10 mouse cellular contexts compared by ENCODE assay signal in genomic region chr2:25403994-25404393, GRCm38 (mm10). TPM values are rescaled to one million over a fixed set of nuclear protein-coding genes. Genes with fewer than 3 reads are reported as not detected.
A peak's percentile ranks its signal among the peaks of the same experiment; 100 is the strongest.
DNase-seq lines count a peak whose midpoint lies in the region; ATAC-seq lines count a peak whose summit lies in the region.
"Had no signal": no experiment of that assay in that cellular context is flagged by ENCODE, and none has a peak within 500 bp of the region (broad histone marks: within the 10 kb centered on the region; RNA-seq: fewer than 3 reads in every experiment).

No protein-coding gene starts in this region.

- no peak for DNase-seq in kidney, postnatal 10 days
- no peak for DNase-seq in ovary, postnatal 14 days (ENCODE audit: low spot score)
- DNase-seq in spleen, adult 12 weeks (ENCODE audit: low spot score): no peak
- DNase-seq: adrenal gland, postnatal 25 days; embryo, embryonic 11 days; heart, adult 2 months had no signal

- H3K9ac ChIP-seq in kidney, embryonic 14.5 days (ENCODE audit: low read depth, low read length): no peak overlapping the region
- no peak overlapping the region for H3K9ac ChIP-seq in embryonic facial prominence, embryonic 15.5 days
- H3K9ac ChIP-seq in hindbrain, embryonic 15.5 days: peak overlapping the region; percentile 100
- H3K9ac ChIP-seq in neural tube, embryonic 15.5 days (replicated peaks): peak overlapping the region; percentile 99

- no peaks in the 10 kb centered on the region for H3K4me1 ChIP-seq in kidney, embryonic 14.5 days (ENCODE audit: control insufficient read depth, insufficient read depth, low read length)
- peaks cover 24% of the 10 kb centered on the region for H3K4me1 ChIP-seq in embryonic facial prominence, embryonic 15.5 days
- H3K4me1 ChIP-seq in hindbrain, embryonic 15.5 days (replicated peaks): peaks cover 37% of the 10 kb centered on the region
- H3K4me1 ChIP-seq in neural tube, embryonic 15.5 days: peaks cover 42% of the 10 kb centered on the region

- H3K4me3 ChIP-seq in kidney, embryonic 14.5 days (ENCODE audit: low read length): no peak overlapping the region; the same call in 1 of the 2 replicates
- peak overlapping the region; percentile 71 for H3K4me3 ChIP-seq in embryonic facial prominence, embryonic 15.5 days (replicated peaks)
- H3K4me3 ChIP-seq in hindbrain, embryonic 15.5 days: peak overlapping the region; percentile 76
- H3K4me3 ChIP-seq in neural tube, embryonic 15.5 days (replicated peaks): peak overlapping the region; percentile 74

- H3K4me2 ChIP-seq in kidney, embryonic 14.5 days (replicated peaks; ENCODE audit: low read depth, low read length): peak overlapping the region; percentile 85; the same call in 1 of the 2 replicates
- H3K4me2 ChIP-seq in embryonic facial prominence, embryonic 15.5 days (replicated peaks): peak overlapping the region; percentile 85
- peak overlapping the region; percentile 77 for H3K4me2 ChIP-seq in hindbrain, embryonic 15.5 days
- H3K4me2 ChIP-seq in neural tube, embryonic 15.5 days: peak overlapping the region; percentile 74

- no peaks in the 10 kb centered on the region for H3K9me3 ChIP-seq in kidney, embryonic 14.5 days (ENCODE audit: control insufficient read depth, low read length)
- H3K9me3 ChIP-seq in embryonic facial prominence, embryonic 15.5 days (replicated peaks): no peaks in the 10 kb centered on the region
- no peaks in the 10 kb centered on the region for H3K9me3 ChIP-seq in hindbrain, embryonic 15.5 days
- H3K9me3 ChIP-seq in neural tube, embryonic 15.5 days (replicated peaks): no peaks in the 10 kb centered on the region

- 82% methylated on average over 4 of the region's 4 CpGs for WGBS in kidney, embryonic 14.5 days
- WGBS in embryonic facial prominence, embryonic 15.5 days: 82% methylated on average over 4 of the region's 4 CpGs
- 88% methylated on average over 4 of the region's 4 CpGs for WGBS in hindbrain, embryonic 15.5 days
- WGBS in neural tube, embryonic 15.5 days: 84% methylated on average over 4 of the region's 4 CpGs

- no peak overlapping the region for H3K27ac ChIP-seq in kidney, embryonic 14.5 days (ENCODE audit: low read depth, low read length)
- no peak overlapping the region for H3K27ac ChIP-seq in embryonic facial prominence, embryonic 15.5 days (replicated peaks)
- H3K27ac ChIP-seq in hindbrain, embryonic 15.5 days (replicated peaks): 0 out of 2 replicates have a peak overlapping the region, but pooled peaks have one; percentile 5
- H3K27ac ChIP-seq in neural tube, embryonic 15.5 days (replicated peaks): 0 out of 2 replicates have a peak overlapping the region, but pooled peaks have one; percentile 87

- H3K27me3 ChIP-seq in kidney, embryonic 14.5 days (ENCODE audit: control insufficient read depth, insufficient read depth, low read length): peaks cover 39% of the 10 kb centered on the region
- peaks cover 61% of the 10 kb centered on the region for H3K27me3 ChIP-seq in embryonic facial prominence, embryonic 15.5 days
- H3K27me3 ChIP-seq in hindbrain, embryonic 15.5 days: peaks cover 12% of the 10 kb centered on the region
- H3K27me3 ChIP-seq in neural tube, embryonic 15.5 days (replicated peaks): peaks cover 11% of the 10 kb centered on the region

- no peaks in the 10 kb centered on the region for H3K36me3 ChIP-seq in kidney, embryonic 14.5 days (ENCODE audit: control insufficient read depth, insufficient read depth, low read length)
- H3K36me3 ChIP-seq in embryonic facial prominence, embryonic 15.5 days: peaks cover 6% of the 10 kb centered on the region; the same call in 1 of the 2 replicates
- H3K36me3 ChIP-seq in hindbrain, embryonic 15.5 days: peaks cover 19% of the 10 kb centered on the region
- H3K36me3 ChIP-seq in neural tube, embryonic 15.5 days: peaks cover 16% of the 10 kb centered on the region

- no peak for ATAC-seq in kidney, embryonic 14.5 days (ENCODE audit: low FRiP score, low TSS enrichment)
- ATAC-seq in embryonic facial prominence, embryonic 15.5 days (ENCODE audit: insufficient number of reproducible peaks, low FRiP score, low TSS enrichment, low read depth): no peak
- ATAC-seq in hindbrain, embryonic 15.5 days (ENCODE audit: low FRiP score, low read depth): no peak
- ATAC-seq in neural tube, embryonic 15.5 days (ENCODE audit: low FRiP score): no peak

RNA-seq across cellular contexts. Expression of gene Npdc1, which starts 4.8 kb away (rescaled TPM):
- 32.8 and 34.0 TPM in 2 replicates for polyA plus RNA-seq in kidney, embryonic 14.5 days (2014; fragmentation: Nextera tagmentation; extraction: Ambion mirVana)
- 64.9 and 67.8 TPM in 2 replicates for polyA plus RNA-seq in embryonic facial prominence, embryonic 15.5 days (2015; fragmentation: Nextera tagmentation; extraction: Ambion mirVana)
- polyA plus RNA-seq in hindbrain, embryonic 15.5 days (2015; fragmentation: Nextera tagmentation; extraction: Ambion mirVana): 424 and 493 TPM in 2 replicates
- 398 and 483 TPM in 2 replicates for polyA plus RNA-seq in neural tube, embryonic 15.5 days (2015; fragmentation: Nextera tagmentation; extraction: Ambion mirVana)

RNA-seq across cellular contexts. Expression of gene Entpd2, which starts 8.3 kb away (rescaled TPM):
- polyA plus RNA-seq in kidney, embryonic 14.5 days (2014; fragmentation: Nextera tagmentation; extraction: Ambion mirVana): 2.0 and 2.7 TPM in 2 replicates
- polyA plus RNA-seq in embryonic facial prominence, embryonic 15.5 days (2015; fragmentation: Nextera tagmentation; extraction: Ambion mirVana): 7.4 and 9.0 TPM in 2 replicates
- polyA plus RNA-seq in hindbrain, embryonic 15.5 days (2015; fragmentation: Nextera tagmentation; extraction: Ambion mirVana): 3.7 and 7.0 TPM in 2 replicates
- polyA plus RNA-seq in neural tube, embryonic 15.5 days (2015; fragmentation: Nextera tagmentation; extraction: Ambion mirVana): 9.6 TPM in 2 replicates

RNA-seq across cellular contexts. Expression of gene Fut7, which starts 19.1 kb away (rescaled TPM):
- not detected in 2 replicates for polyA plus RNA-seq in kidney, embryonic 14.5 days (2014; fragmentation: Nextera tagmentation; extraction: Ambion mirVana)
- 0.08 and 0.20 TPM in 2 replicates for polyA plus RNA-seq in embryonic facial prominence, embryonic 15.5 days (2015; fragmentation: Nextera tagmentation; extraction: Ambion mirVana)
- 0.08 TPM in 1 of 2 replicates, not detected in the other for polyA plus RNA-seq in hindbrain, embryonic 15.5 days (2015; fragmentation: Nextera tagmentation; extraction: Ambion mirVana)
- polyA plus RNA-seq in neural tube, embryonic 15.5 days (2015; fragmentation: Nextera tagmentation; extraction: Ambion mirVana): 0.13 and 0.38 TPM in 2 replicates

RNA-seq across cellular contexts. Expression of gene Abca2, which starts 24.5 kb away (rescaled TPM):
- 8.1 and 11.2 TPM in 2 replicates for polyA plus RNA-seq in kidney, embryonic 14.5 days (2014; fragmentation: Nextera tagmentation; extraction: Ambion mirVana)
- polyA plus RNA-seq in embryonic facial prominence, embryonic 15.5 days (2015; fragmentation: Nextera tagmentation; extraction: Ambion mirVana): 4.0 and 4.1 TPM in 2 replicates
- 15.0 and 15.1 TPM in 2 replicates for polyA plus RNA-seq in hindbrain, embryonic 15.5 days (2015; fragmentation: Nextera tagmentation; extraction: Ambion mirVana)
- 11.2 and 13.4 TPM in 2 replicates for polyA plus RNA-seq in neural tube, embryonic 15.5 days (2015; fragmentation: Nextera tagmentation; extraction: Ambion mirVana)

RNA-seq across cellular contexts. Expression of gene Sapcd2, which starts 31.9 kb away (rescaled TPM):
- 45.1 and 47.2 TPM in 2 replicates for polyA plus RNA-seq in kidney, embryonic 14.5 days (2014; fragmentation: Nextera tagmentation; extraction: Ambion mirVana)
- 29.2 and 32.8 TPM in 2 replicates for polyA plus RNA-seq in embryonic facial prominence, embryonic 15.5 days (2015; fragmentation: Nextera tagmentation; extraction: Ambion mirVana)
- polyA plus RNA-seq in hindbrain, embryonic 15.5 days (2015; fragmentation: Nextera tagmentation; extraction: Ambion mirVana): 11.8 and 13.8 TPM in 2 replicates
- polyA plus RNA-seq in neural tube, embryonic 15.5 days (2015; fragmentation: Nextera tagmentation; extraction: Ambion mirVana): 10.6 and 16.3 TPM in 2 replicates

Comparison
In these comparisons a context has a peak if more than half of its experiments do, and no peak if none do; other contexts are left out.
1. H3K27ac ChIP-seq: peak in hindbrain, embryonic 15.5 days (single experiment) and neural tube, embryonic 15.5 days (single experiment); none in kidney, embryonic 14.5 days (single experiment) and embryonic facial prominence, embryonic 15.5 days (single experiment).
2. H3K9ac ChIP-seq: peak in hindbrain, embryonic 15.5 days (single experiment) and neural tube, embryonic 15.5 days (single experiment); none in kidney, embryonic 14.5 days (single experiment) and embryonic facial prominence, embryonic 15.5 days (single experiment).
3. Peak in every context shown above with its lines, with median percentiles within 50 percentile points of each other: H3K4me2 ChIP-seq.